Mouse (Mus musculus): ENCODE data around the gene Ube2j1.

DNA sequence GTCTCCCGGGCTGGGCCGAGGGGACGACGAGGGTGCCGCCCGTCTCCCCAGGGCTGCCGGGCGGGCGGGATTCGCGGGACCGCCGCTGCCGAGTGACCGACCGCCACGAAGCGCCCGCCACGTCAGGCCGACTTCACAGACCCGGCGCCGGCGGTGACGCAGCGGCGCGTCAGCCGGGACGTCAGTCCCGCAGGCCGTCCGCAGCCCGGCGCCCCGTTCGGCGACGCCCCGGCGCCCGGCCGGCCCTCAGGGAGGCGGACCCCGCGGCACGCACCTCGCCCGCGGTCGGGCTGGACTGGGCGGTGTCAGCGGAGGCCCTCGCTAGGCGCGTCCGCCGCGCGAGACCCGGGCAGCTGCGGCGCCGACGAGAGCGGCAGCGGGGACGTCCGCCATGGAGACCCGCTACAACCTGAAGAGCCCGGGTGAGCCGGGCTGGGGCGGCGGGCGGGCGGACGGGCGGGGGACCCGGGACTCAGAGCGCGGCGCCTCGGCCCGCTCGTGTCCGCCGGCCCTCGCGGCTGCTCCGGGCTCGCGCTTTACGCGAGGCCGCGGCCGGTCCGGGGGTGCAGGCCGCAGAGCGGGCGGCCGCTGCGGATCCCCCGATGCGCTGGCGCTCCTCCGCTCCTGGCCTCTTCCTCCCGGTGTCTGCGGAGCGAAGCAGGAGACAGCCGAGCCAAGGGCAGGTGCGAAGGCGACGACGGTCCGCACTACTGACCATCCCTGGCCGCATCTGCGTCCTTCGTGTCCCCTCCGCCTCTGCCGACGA lies at the start of gene Ube2j1:
- TF ChIP-seq CTCF (IDR thresholded peaks at IDR 0.05; ENCODE audit: borderline replicate concordance, insufficient read depth, low read length) (no peak), POLR2A (IDR thresholded peaks at IDR 0.05; ENCODE audit: low read depth, low read length) (peak; percentile 75)
